Mouse (Mus musculus): ENCODE results near the gene Crispld2. TPM values are rescaled to one million over a fixed set of nuclear protein-coding genes. Genes with fewer than 3 reads are reported as not detected.

Crispld2 gene
- 10 to 100 TPM; 25.1 to 27.1 TPM for total RNA-seq (2021)
- long read RNA-seq, experiment 1, full-length matches to known transcripts: 16 of 23 reads
- long read RNA-seq, experiment 1, partial matches to known transcripts: 2 of 23 reads
- long read RNA-seq, experiment 1, other reads (novel, unspliced or antisense): 5 of 23 reads
- long read RNA-seq, experiment 2, full-length matches to known transcripts: 6 of 14 reads
- long read RNA-seq, experiment 2, partial matches to known transcripts: 1 of 14 reads
- long read RNA-seq, experiment 2, other reads (novel, unspliced or antisense): 7 of 14 reads

- peak; percentile 87 to 90 for DNase-seq
These were observed at the start of gene Crispld2 for GRCm38 (mm10) chr8:119992249-119992648. Gene Crispld2 (plus strand): TSS chr8:119992438.

GRCm38 (mm10) chr8:119943616-119944015, 48.6 kb upstream of the Crispld2 start:
- DNase-seq: no peak

- peak; percentile 65 to 88 for DNase-seq
These were observed 48.0 kb upstream of the Crispld2 start for GRCm38 (mm10) chr8:119944096-119944811.

- no peak for DNase-seq
These were observed 45.8 kb upstream of the Crispld2 start for GRCm38 (mm10) chr8:119946326-119946865.

- no peak for DNase-seq
These were observed 44.6 kb upstream of the Crispld2 start for GRCm38 (mm10) chr8:119947653-119948052.

- DNase-seq: no peak
These were observed 43.9 kb upstream of the Crispld2 start for GRCm38 (mm10) chr8:119948340-119948739.

GRCm38 (mm10) chr8:119952282-119952681, 40.0 kb upstream of the Crispld2 start:
- no peak for DNase-seq

- no peak for DNase-seq
These were observed 39.5 kb upstream of the Crispld2 start for GRCm38 (mm10) chr8:119952747-119953146.

- DNase-seq: no peak
These were observed 36.9 kb upstream of the Crispld2 start for GRCm38 (mm10) chr8:119955333-119955732.

GRCm38 (mm10) chr8:119958076-119958475, 34.2 kb upstream of the Crispld2 start:
- DNase-seq: no peak

- peak; percentile 53 to 57 for DNase-seq
These were observed 31.6 kb upstream of the Crispld2 start for GRCm38 (mm10) chr8:119960531-119961104.

GRCm38 (mm10) chr8:119964859-119965258, 27.4 kb upstream of the Crispld2 start:
- DNase-seq: no peak

GRCm38 (mm10) chr8:119967435-119967834, 24.8 kb upstream of the Crispld2 start:
- DNase-seq: no peak

- DNase-seq: no peak
These were observed 22.1 kb upstream of the Crispld2 start for GRCm38 (mm10) chr8:119970169-119970568.

- no peak for DNase-seq
These were observed 19.7 kb upstream of the Crispld2 start for GRCm38 (mm10) chr8:119972558-119972957.

- no peak for DNase-seq
These were observed 13.4 kb upstream of the Crispld2 start for GRCm38 (mm10) chr8:119978770-119979381.

- DNase-seq: no peak
These were observed 11.0 kb upstream of the Crispld2 start for GRCm38 (mm10) chr8:119981253-119981652.

- peak in 1 of 2 experiments; percentile 33 for DNase-seq
These were observed 8.2 kb upstream of the Crispld2 start for GRCm38 (mm10) chr8:119984085-119984484.

GRCm38 (mm10) chr8:119986174-119986573, 6.1 kb upstream of the Crispld2 start:
- no peak for DNase-seq

GRCm38 (mm10) chr8:119988087-119988486, 4.2 kb upstream of the Crispld2 start:
- DNase-seq: peak; percentile 40 to 42

- DNase-seq: peak in 1 of 2 experiments; percentile 25
These were observed 1.9 kb downstream of the Crispld2 start for GRCm38 (mm10) chr8:119994114-119994513.

GRCm38 (mm10) chr8:119994556-119994955, 2.3 kb downstream of the Crispld2 start:
- DNase-seq: no peak
